Mouse (Mus musculus): ENCODE data around the gene Atp5j.

DNA sequence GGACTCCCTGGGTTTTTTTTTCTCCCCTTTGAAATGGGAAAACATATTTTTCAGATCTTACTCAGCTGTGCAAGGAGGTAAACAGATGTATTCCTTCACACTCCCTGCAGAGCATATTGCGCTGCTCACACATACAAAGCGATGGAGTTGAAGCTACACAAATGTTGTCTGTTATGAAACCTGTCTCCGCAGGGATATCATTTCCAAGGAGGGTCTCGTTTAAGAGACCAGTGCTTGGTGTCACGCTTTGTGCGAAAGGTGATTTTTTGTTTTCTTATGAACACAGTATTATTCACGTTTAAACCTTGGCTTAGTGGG is 40.3 kb upstream of the Atp5j start:
- TF ChIP-seq ZC3H11A (IDR thresholded peaks at IDR 0.05; ENCODE audit: borderline replicate concordance, low read depth, low read length) (no peak), CHD2 (IDR thresholded peaks at IDR 0.05; ENCODE audit: low read depth, low read length) (no peak), MAFK (IDR thresholded peaks at IDR 0.05; ENCODE audit: insufficient read depth, low read depth, low read length) (no peak), ZNF384 (IDR thresholded peaks at IDR 0.05; ENCODE audit: low read depth, low read length) (no peak), HCFC1 (IDR thresholded peaks at IDR 0.05; ENCODE audit: borderline replicate concordance, insufficient read depth, low read length) (no peak)
